Mouse (Mus musculus) embryonic facial prominence, embryonic 14.5 days (tissue): Measurements from ENCODE around the gene Zfp202. TPM values are rescaled to one million over a fixed set of nuclear protein-coding genes. Genes with fewer than 3 reads are reported as not detected.
"Not testable (repeated sequence)": the region's sequence is repeated elsewhere in the genome, so short reads cannot be mapped to it uniquely, and the experiment has no call there.

Experiments used
- ATAC-seq: fragments of 200-750 bp; cut with Nextera tagmentation; 2 replicates; pipeline ENCODE4 v1.8.0; 2017; ENCODE audit warnings: low read depth, moderate number of reproducible peaks, moderate TSS enrichment
- DNase-seq: peaks from one replicate; pipeline ENCODE4 v3.0.0-alpha.2; 2015; ENCODE audit warnings: low spot score
- H3K27ac ChIP-seq: fragments of 300-500 bp; sonication (generic); replicated peaks from 2 replicates; pipeline ENCODE4 v1.5.1; 2014; ENCODE audit warnings: low read depth, mild to moderate bottlenecking, low read length, moderate library complexity
- H3K27me3 ChIP-seq: fragments of 300-500 bp; sonication (generic); replicated peaks from 2 replicates; pipeline ENCODE4 v1.6.1; 2014; ENCODE audit warnings: low read length; ENCODE audit not compliant: control insufficient read depth, insufficient read depth
- H3K36me3 ChIP-seq: fragments of 300-500 bp; sonication (generic); 2 replicates; pipeline ENCODE4 v1.6.1; 2014; ENCODE audit warnings: low read length, mixed read lengths; ENCODE audit not compliant: control insufficient read depth, insufficient read depth
- H3K4me1 ChIP-seq: fragments of 300-500 bp; sonication (generic); 2 replicates; pipeline ENCODE4 v1.6.1; 2014; ENCODE audit warnings: antibody characterized with exemption, low read length; ENCODE audit not compliant: control insufficient read depth, insufficient read depth
- H3K4me2 ChIP-seq: fragments of 300-500 bp; sonication (generic); 2 replicates; pipeline ENCODE4 v1.6.1; 2014; ENCODE audit warnings: low read depth, mild to moderate bottlenecking, low read length, moderate library complexity, mixed read lengths
- H3K4me3 ChIP-seq: fragments of 300-500 bp; sonication (generic); 2 replicates; pipeline ENCODE4 v1.5.1; 2014; ENCODE audit warnings: low read depth, mild to moderate bottlenecking, low read length
- H3K9ac ChIP-seq: fragments of 300-500 bp; sonication (generic); 2 replicates; pipeline ENCODE4 v1.6.1; 2014; ENCODE audit warnings: low read depth, mild to moderate bottlenecking, low read length, moderate library complexity, mixed read lengths
- H3K9me3 ChIP-seq: fragments of 300-500 bp; sonication (generic); 2 replicates; pipeline ENCODE4 v1.6.1; 2016; ENCODE audit warnings: low read length; ENCODE audit not compliant: control insufficient read depth
- WGBS: fragments of 180-500 bp; shearing (Covaris S2); extraction: QIAGEN DNeasy Blood & Tissue Kit; methylation state at CpG from one replicate; pipeline ENCODE4 v1.1.7; 2014; 5-methylcytosine and 5-hydroxymethylcytosine counted together
- polyA plus RNA-seq: library from polyadenylated mRNA; unstranded; fragments of >200 nt; fragmentation: Nextera tagmentation; extraction: Ambion mirVana; gene quantifications from 2 replicates; pipeline ENCODE4 v1.2.1, GENCODE M21; 2014

Zfp202 gene
- 5.7 and 6.1 TPM in 2 replicates for polyA plus RNA-seq

DNA sequence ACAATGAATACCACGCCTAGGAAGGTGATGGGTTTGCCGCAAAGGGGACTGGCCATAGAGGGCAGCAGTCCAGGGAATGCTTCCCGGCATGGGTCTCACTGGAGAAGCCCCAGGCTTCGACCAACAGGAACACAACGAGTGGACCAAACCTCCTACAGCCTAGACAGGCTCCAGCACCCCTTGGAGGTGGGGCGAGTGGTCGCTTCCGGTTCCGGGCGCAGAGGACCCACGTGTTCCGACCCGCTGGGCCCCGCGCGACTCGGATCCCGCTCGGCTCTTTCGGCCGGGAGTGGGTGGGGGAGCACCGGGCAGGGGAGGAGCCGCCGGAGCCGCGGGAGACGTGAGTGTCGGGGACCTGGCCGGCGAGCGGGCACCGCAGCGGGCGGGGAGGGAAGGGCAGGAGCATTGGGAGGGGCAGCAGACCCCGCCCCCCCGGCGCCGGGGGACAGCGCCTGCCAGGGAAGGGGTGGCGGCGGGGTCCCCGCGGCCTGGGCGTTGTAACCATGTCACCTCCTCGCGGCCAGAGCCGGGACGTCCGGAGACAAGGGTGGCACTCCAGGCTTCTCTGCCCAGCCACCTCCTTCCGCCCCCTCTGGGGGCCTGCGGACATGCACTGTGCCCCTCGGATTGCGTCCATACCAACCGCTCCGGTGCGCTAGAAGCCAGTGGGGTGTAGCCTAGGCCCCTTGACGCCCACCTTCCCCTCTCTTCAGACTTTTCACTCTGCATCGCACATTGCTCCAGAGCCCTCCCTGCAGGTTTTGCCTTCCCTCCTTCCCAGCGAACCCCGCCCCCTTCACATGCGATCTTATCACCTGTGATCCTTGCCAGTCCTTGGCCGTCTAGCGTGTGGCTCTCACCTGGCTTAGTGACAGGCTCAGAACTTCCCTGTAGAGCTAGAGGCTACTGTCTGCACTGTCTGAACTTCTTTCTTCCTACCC lies at the start of gene Zfp202:
TSS of gene Zfp202 (plus strand) at position 219 of the 941 bp plus-strand sequence.
- DNase-seq (peak; percentile 95), ATAC-seq (peak; percentile 98)
- H3K4me2 ChIP-seq = peak within 1 kb of the TSS; percentile 78
- H3K4me3 ChIP-seq = peak within 1 kb of the TSS; percentile 73
- peaks cover 4% of the 10 kb centered on the region for H3K4me1 ChIP-seq
- 1% methylated on average over 31 of the region's 63 CpGs for WGBS
- H3K36me3 ChIP-seq = no peaks in the 10 kb centered on the region
- H3K27me3 ChIP-seq = no peaks in the 10 kb centered on the region
- peak within 1 kb of the TSS; percentile 86 for H3K9ac ChIP-seq
- no peaks in the 10 kb centered on the region for H3K9me3 ChIP-seq
- H3K27ac ChIP-seq = peak within 1 kb of the TSS; percentile 73; the same call in 1 of the 2 replicates

DNA sequence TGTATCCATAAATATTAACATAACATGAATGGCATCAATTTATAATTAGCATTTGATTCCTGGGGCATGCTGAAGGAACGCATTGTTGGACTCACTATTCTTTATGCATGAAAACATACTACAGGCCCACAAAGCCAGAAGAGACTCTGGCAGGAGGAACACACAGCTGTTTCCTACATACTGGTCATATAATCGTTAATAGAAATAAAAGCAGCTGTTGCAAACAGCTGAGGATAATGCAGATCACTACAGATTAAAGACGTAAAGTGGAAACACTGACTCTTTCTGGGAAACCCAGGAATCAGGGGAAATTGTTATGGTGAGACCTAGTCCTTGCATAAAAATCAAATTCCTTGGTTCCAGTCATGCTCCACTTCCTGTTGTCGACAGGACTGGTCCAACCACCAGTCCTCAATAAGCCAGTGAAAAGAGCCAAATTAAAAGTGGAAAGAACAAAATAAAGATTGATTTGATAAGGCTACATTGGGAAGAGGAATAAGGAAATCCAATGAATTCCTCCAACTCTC lies 36.9 kb upstream of the Zfp202 start:
- Histone ChIP-seq H3K9me3 (no peaks in the 10 kb centered on the region), H3K27me3 (no peaks in the 10 kb centered on the region), H3K27ac (peak overlapping the region; percentile 33; the same call in 1 of the 2 replicates), H3K36me3 (no peaks in the 10 kb centered on the region), H3K9ac (no peak overlapping the region), H3K4me1 (no peaks in the 10 kb centered on the region), H3K4me2 (no peak overlapping the region), H3K4me3 (no peak overlapping the region)
- DNase-seq (peak; percentile 81), ATAC-seq (peak; percentile 91)
- 50% methylated on average over 4 of the region's 4 CpGs for WGBS

DNA sequence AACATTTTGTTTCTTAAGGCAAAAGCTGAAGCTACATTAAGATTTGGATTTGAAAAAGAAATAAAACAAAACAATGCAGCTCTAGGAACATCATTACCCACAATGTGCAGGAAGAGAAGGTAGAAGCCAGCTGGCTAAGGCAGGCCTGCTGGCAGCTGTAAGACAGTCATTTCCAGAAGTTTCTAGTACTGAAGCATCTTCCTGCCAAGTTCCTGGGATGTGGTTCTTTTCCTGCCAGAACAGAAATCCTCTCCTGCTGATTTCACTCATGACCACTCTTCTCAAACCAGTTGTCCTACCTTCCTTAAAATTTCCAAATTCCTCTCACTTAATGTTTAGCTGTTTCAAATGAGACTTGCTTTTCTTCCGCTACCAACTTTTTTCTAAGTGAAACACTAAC lies 25.7 kb upstream of the Zfp202 start:
- 76% methylated on average over 1 of the region's 1 CpGs for WGBS

DNA sequence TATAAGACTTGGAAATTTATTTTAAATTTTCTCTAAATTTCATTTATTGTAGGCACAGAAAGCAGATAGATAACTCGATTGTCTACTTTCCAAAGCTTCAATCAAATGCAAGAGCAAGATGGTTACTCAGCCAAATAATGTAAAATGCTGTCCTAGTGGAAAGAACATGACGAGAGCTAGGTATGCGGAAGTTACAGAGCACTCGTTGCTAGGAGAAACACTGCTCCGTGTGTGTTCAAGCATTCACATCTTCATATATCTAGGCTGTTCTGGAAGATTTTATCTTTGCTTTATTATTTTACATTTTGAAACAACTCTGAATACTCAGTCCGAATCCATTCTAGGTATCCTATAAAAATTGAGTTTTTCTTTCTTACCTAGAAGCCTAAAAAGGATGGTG lies 15.1 kb upstream of the Zfp202 start:
- H3K27ac ChIP-seq = no peak overlapping the region
- H3K4me3 ChIP-seq = no peak overlapping the region
- no peaks in the 10 kb centered on the region for H3K27me3 ChIP-seq
- no peak overlapping the region for H3K9ac ChIP-seq
- no peaks in the 10 kb centered on the region for H3K36me3 ChIP-seq
- DNase-seq = no peak
- no peak for ATAC-seq
- H3K9me3 ChIP-seq = no peaks in the 10 kb centered on the region
- H3K4me2 ChIP-seq = no peak overlapping the region
- no peaks in the 10 kb centered on the region for H3K4me1 ChIP-seq
- 70% methylated on average over 6 of the region's 6 CpGs for WGBS

More for the DNA sequence above, 25.7 kb upstream of the Zfp202 start:
- Histone ChIP-seq H3K4me1 (no peaks in the 10 kb centered on the region), H3K9me3 (no peaks in the 10 kb centered on the region), H3K4me2 (no peak overlapping the region), H3K27ac (no peak overlapping the region), H3K27me3 (no peaks in the 10 kb centered on the region), H3K9ac (no peak overlapping the region), H3K36me3 (no peaks in the 10 kb centered on the region), H3K4me3 (no peak overlapping the region)
- ATAC-seq = no peak
- DNase-seq = peak; percentile 24

DNA sequence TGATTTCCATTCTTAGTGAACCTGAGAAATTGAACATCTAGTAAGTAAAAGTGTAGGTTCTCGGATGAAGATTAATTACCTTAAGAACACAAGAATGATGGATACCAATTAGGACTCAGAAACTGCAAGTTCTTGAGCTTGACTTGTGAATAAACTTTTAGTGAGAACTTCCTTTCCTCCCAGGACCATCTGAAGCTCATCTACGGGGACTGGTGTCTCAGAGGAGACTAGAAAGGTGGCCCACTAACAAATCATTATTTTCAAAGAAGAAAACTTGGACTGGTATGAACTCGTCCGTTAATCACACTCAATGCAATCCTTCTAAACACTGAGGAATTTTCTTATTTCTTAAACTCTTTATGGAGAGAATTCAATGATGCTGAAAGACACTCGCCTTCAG lies 11.5 kb upstream of the Zfp202 start, which contains the start of gene Olfr986:
TSS of gene Olfr986 (plus strand) at position 301 of the 400 bp plus-strand sequence.
- no peak within 1 kb of the TSS for H3K27ac ChIP-seq
- no peaks in the 10 kb centered on the region for H3K4me1 ChIP-seq
- ATAC-seq (no peak), DNase-seq (no peak)
- WGBS = 87% methylated on average over 5 of the region's 5 CpGs
- H3K4me2 ChIP-seq = no peak within 1 kb of the TSS
- no peak within 1 kb of the TSS for H3K9ac ChIP-seq
- H3K36me3 ChIP-seq = no peaks in the 10 kb centered on the region
- no peak within 1 kb of the TSS for H3K4me3 ChIP-seq
- no peaks in the 10 kb centered on the region for H3K9me3 ChIP-seq
- no peaks in the 10 kb centered on the region for H3K27me3 ChIP-seq

DNA sequence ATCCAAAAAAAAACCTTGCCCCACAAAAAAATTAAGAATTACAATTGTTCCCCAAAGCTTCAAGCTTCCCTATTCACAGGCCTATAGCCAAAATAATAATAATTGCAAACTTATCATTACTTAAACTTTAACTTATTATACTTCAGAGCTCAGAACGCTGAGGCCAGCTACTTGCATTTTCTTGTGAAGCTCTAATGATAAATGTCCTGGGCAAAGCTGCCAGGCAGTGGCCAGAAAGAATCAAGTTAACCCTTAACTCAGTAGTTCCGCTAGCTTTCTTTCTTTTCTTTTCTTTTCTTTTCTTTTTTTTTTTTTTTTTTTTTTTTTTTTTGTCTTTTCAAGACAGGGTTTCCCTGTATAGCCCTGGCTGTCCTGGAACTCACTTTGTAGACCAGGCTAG lies 7.0 kb upstream of the Zfp202 start:
- 77% methylated on average over 2 of the region's 2 CpGs for WGBS
- not testable (repeated sequence) for H3K4me1 ChIP-seq, H3K27ac ChIP-seq, H3K9me3 ChIP-seq, DNase-seq, H3K36me3 ChIP-seq, H3K4me3 ChIP-seq, H3K27me3 ChIP-seq, H3K4me2 ChIP-seq, ATAC-seq, H3K9ac ChIP-seq

DNA sequence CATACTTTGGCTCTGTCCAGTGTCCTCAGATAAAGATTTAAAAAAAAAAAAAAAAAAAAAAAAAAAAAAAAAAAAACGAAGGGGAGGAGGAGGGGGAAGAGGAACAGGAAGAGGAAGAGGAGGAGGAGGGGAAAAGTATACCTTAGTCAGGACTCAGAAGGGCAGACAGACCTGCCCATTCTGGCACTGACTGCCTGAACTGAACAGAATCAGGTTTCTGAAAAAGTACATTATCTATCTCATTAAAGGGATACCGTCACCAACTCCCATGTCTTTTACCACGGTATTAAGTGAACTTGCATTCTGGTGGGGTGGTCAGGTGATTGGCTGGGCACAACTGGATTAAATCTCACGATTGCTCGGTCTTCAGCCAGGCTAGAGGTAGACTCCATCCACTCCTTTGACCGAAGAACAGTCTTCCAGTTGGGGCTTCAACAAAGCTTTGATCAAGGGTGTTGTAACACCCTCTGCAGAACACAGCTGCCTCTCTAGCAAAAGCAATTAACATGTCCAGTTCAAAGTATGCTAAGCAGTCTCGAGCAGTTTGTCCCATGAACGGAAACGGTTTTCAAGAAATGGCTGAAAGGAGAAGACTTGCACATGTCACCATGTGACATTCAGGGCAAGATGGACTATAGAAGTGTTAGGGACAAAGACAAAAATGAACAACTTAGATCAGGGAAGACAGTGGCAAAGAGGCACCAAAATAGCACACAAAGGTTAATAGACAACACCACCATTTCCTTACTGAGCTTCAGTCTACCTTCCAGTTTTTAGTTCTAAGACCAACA lies 835 bp upstream of the Zfp202 start:
- Histone ChIP-seq H3K9me3 (no peaks in the 10 kb centered on the region), H3K4me3 (peak overlapping the region; percentile 73), H3K4me1 (peaks cover 4% of the 10 kb centered on the region), H3K27ac (no peak overlapping the region), H3K27me3 (no peaks in the 10 kb centered on the region), H3K9ac (peak overlapping the region; percentile 86), H3K4me2 (peak overlapping the region; percentile 78), H3K36me3 (no peaks in the 10 kb centered on the region)
- ATAC-seq = no peak
- WGBS = 95% methylated on average over 8 of the region's 9 CpGs
- DNase-seq = no peak

DNA sequence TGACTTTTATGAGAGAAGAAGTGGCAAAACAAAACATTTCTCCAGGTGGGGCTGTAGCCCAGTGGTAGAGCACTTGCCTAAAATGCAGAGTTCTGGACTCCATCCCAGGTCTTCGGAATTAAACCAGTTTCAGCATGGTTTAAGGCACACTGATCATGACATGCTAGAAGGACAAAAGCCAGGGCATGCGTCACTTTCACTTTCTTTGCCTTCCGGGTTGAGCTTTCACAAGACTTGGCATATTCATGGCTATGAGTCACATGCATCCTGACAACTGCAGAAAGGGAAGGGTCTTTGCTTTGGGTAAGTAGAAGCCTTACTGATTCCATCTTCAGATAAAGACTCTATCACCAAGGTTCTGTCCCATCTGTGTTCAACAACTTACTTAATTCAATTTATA lies 3.9 kb downstream of the Zfp202 start:
- no peak for DNase-seq
- ATAC-seq = no peak

More for the DNA sequence above, 3.9 kb downstream of the Zfp202 start:
- Histone ChIP-seq H3K36me3 (no peaks in the 10 kb centered on the region), H3K9ac (no peak overlapping the region), H3K9me3 (no peaks in the 10 kb centered on the region), H3K4me2 (no peak overlapping the region), H3K4me3 (no peak overlapping the region), H3K27ac (no peak overlapping the region), H3K27me3 (no peaks in the 10 kb centered on the region), H3K4me1 (peaks cover 4% of the 10 kb centered on the region)
- WGBS = 85% methylated on average over 3 of the region's 3 CpGs
